24 mouse cellular contexts compared by ENCODE assay signal in genomic region chr13:38725452-38725851, GRCm38 (mm10).
"Had no signal": no experiment of that assay in that cellular context is flagged by ENCODE, and none has a peak within 500 bp of the region (broad histone marks: within the 10 kb centered on the region; RNA-seq: fewer than 3 reads in every experiment).

No protein-coding gene starts in this region.

- H3K9ac ChIP-seq: heart, embryonic 12.5 days; hindbrain, embryonic 13.5 days; hindbrain, embryonic 15.5 days; intestine, embryonic 15.5 days; limb, embryonic 12.5 days; liver, embryonic 13.5 days; liver, embryonic 15.5 days had no signal

- H3K36me3 ChIP-seq: heart, embryonic 10.5 days; heart, embryonic 12.5 days; hindbrain, embryonic 13.5 days; hindbrain, embryonic 15.5 days; intestine, embryonic 15.5 days; limb, embryonic 10.5 days; limb, embryonic 12.5 days; liver, embryonic 13.5 days; liver, embryonic 15.5 days had no signal

- H3K4me3 ChIP-seq: gastrocnemius, adult 2 months; heart, embryonic 10.5 days; heart, embryonic 12.5 days; hindbrain, embryonic 13.5 days; hindbrain, embryonic 15.5 days; intestine, embryonic 15.5 days; layer of hippocampus, adult 2 months; limb, embryonic 10.5 days; limb, embryonic 12.5 days; liver, embryonic 13.5 days; liver, embryonic 15.5 days had no signal

- ATAC-seq: inflammation-experienced regulatory T-cells, adult 6 months; intestine, embryonic 15.5 days; intestine, postnatal 0 days had no signal

- H3K9me3 ChIP-seq: heart, embryonic 10.5 days; heart, embryonic 12.5 days; hindbrain, embryonic 13.5 days; hindbrain, embryonic 15.5 days; intestine, embryonic 15.5 days; limb, embryonic 10.5 days; limb, embryonic 12.5 days; liver, embryonic 13.5 days; liver, embryonic 15.5 days had no signal

- H3K4me2 ChIP-seq: heart, embryonic 12.5 days; hindbrain, embryonic 13.5 days; hindbrain, embryonic 15.5 days; intestine, embryonic 15.5 days; limb, embryonic 12.5 days; liver, embryonic 11.5 days; liver, embryonic 13.5 days; liver, embryonic 15.5 days had no signal

- DNase-seq: gastrocnemius, adult 2 months; gastrocnemius, postnatal 14 days; gastrocnemius, postnatal 36 days; heart, adult 18-20 months; heart, postnatal 10 days; kidney, adult 18-20 months; kidney, adult 8-10 months; kidney, postnatal 10 days; kidney, postnatal 25 days; kidney, postnatal 4 days; liver; liver, embryonic 13.5 days had no signal

- H3K27me3 ChIP-seq: heart, embryonic 12.5 days; hindbrain, embryonic 13.5 days; hindbrain, embryonic 15.5 days; intestine, embryonic 15.5 days; limb, embryonic 12.5 days; liver, embryonic 13.5 days; liver, embryonic 15.5 days had no signal

- H3K4me1 ChIP-seq: heart, embryonic 10.5 days; heart, embryonic 12.5 days; hindbrain, embryonic 13.5 days; hindbrain, embryonic 15.5 days; intestine, embryonic 15.5 days; limb, embryonic 10.5 days; limb, embryonic 12.5 days; liver, embryonic 13.5 days; liver, embryonic 15.5 days had no signal

- H3K27ac ChIP-seq: gastrocnemius, adult 2 months; heart, embryonic 10.5 days; hindbrain, embryonic 13.5 days; hindbrain, embryonic 15.5 days; intestine, embryonic 15.5 days; layer of hippocampus, adult 2 months; limb, embryonic 10.5 days; limb, embryonic 12.5 days; liver, embryonic 13.5 days; liver, embryonic 15.5 days had no signal
